Mouse (Mus musculus): ENCODE data around the gene Ddx1. TPM values are rescaled to one million over a fixed set of nuclear protein-coding genes. Genes with fewer than 3 reads are reported as not detected.

Ddx1 gene
- 87.2 and 90.0 TPM in 2 replicates for total RNA-seq (2015)
- total RNA-seq (2017), result 200 and 220 TPM in 2 replicates

- ATAC-seq (replicated peaks; ENCODE audit: poor library complexity), result peak; percentile 97
Measured at GRCm38 (mm10) chr12:13248691-13249572, at the start of gene Ddx1. Gene Ddx1, minus strand, starts transcription at chr12:13249213.

GRCm38 (mm10) chr12:13293421-13293881, 44.4 kb upstream of the Ddx1 start:
- ATAC-seq (replicated peaks; ENCODE audit: poor library complexity), result no peak

GRCm38 (mm10) chr12:13291453-13291852, 42.4 kb upstream of the Ddx1 start:
- ATAC-seq (replicated peaks; ENCODE audit: poor library complexity), result no peak

- ATAC-seq (replicated peaks; ENCODE audit: poor library complexity), result peak; percentile 17; the same call in 1 of the 2 replicates
Measured at GRCm38 (mm10) chr12:13269570-13270390, 20.8 kb upstream of the Ddx1 start.

DNA sequence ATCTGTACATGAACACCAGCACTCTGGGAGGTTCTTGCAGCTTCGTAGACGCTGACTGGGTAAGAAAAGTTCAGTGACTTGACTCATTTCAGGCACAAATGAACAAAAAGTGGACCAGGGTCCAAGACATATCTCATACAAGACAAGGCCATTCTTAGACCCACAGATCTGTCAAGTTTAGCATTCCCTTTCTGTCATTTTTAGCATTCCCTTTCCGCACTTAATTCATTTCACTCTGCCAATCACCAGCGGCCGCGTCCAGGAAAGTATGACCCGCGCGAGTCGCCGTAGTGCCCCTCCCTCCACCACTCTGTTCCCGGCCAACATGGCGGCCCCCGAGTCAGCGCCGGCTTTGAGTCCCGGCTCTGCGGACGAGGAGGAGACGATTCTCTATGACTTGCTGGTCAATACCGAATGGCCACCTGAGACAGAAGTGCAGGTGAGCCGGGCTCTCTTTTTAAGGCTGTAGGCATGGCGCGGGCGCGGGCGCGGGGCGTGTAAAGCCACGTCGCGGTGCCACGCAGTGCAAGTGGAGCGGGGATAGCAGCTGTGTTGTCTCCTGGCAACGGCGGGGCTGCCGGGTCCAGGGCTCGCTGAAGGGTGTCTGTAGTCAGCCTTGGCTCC, 19.9 kb upstream of the Ddx1 start, which contains the start of gene Nbas:
Nbas (plus strand) TSS at position 308 of the 624 bp plus-strand sequence.
- ATAC-seq (replicated peaks; ENCODE audit: poor library complexity), result peak; percentile 95

GRCm38 (mm10) chr12:13268412-13268811, 19.4 kb upstream of the Ddx1 start:
- peak; percentile 14 for ATAC-seq (replicated peaks; ENCODE audit: poor library complexity)

GRCm38 (mm10) chr12:13255701-13256100, 6.7 kb upstream of the Ddx1 start:
- no peak for ATAC-seq (replicated peaks; ENCODE audit: poor library complexity)

DNA sequence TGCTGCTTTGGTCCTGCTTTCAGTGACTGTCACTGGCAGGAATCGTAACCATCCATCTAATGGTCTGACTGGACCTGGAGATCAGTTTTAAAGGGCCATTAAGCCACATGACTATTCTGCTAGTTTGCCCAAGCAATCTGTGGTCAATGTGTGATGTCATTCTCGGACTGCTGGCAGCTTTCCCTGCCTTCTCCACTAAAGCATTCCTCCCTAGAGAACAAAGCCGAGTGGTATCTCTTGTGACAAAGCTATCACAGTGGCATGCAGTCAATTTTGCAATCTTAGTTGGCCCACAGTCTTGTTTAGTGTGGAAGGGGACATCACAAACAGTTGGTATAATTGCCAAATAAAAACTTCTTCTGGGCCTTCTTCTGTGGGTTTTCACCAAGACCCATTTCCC, 6.1 kb upstream of the Ddx1 start:
- no peak for ATAC-seq (replicated peaks; ENCODE audit: poor library complexity)

DNA sequence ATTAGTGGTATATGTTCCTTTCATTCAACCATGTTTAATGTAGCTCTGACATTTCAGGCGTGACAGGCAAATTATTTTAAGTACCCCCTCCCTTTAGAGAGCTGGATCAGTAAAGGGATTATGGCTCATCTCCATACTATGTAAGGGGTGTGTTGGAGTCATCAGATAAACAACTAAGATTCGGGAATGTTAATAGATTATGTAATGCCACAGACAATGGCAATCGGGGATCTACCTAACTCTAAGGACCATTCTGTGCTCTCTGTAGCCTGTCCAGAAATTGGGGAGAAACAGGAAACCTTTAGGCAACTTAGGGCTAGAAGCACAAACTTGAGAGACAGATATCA, 533 bp upstream of the Ddx1 start:
- ATAC-seq (replicated peaks; ENCODE audit: poor library complexity), result no peak

GRCm38 (mm10) chr12:13242453-13242852, 6.6 kb downstream of the Ddx1 start:
- no peak for ATAC-seq (replicated peaks; ENCODE audit: poor library complexity)

DNA sequence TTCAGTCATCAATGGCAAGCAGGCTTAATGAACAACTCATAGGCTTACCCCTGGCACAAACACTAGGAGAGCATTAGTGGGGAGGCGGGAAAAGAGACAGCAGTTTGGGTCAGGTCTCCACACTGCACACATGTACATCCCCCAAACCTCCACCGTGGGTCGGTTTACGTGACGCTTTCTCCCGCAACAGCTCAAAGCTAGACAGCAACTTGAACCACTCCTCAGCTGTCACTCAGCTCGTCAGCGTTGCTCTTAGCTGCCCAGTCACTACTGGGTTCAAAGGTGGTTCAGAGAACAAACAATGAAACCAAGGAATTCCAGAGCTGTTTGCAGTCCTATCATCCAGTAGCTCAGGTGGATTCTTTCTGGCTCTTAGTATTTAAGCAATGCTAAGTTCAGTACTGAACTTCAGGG, 30.9 kb downstream of the Ddx1 start:
- ATAC-seq (replicated peaks; ENCODE audit: poor library complexity), result no peak

DNA sequence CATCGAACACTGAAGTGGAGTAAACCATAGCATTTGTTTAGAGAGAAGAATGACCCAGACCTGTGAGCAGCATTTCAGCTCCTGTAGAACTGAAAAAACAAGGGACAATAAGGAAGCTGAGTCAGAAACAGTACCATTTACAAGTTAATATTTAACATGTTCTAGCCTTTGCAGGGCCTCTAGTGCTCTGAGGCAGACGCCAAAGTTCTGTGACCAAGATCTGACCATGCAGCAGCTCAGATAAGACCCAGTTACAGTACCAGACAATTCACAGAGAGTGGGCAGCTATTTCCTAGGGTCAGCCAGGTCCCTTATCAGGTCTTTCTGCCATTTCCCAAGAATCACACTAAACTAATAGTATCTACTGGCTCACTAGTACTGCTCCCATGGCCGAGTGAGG, 31.4 kb downstream of the Ddx1 start:
- no peak for ATAC-seq (replicated peaks; ENCODE audit: poor library complexity)

- no peak for ATAC-seq (replicated peaks; ENCODE audit: poor library complexity)
Measured at GRCm38 (mm10) chr12:13216501-13217103, 32.4 kb downstream of the Ddx1 start.

DNA sequence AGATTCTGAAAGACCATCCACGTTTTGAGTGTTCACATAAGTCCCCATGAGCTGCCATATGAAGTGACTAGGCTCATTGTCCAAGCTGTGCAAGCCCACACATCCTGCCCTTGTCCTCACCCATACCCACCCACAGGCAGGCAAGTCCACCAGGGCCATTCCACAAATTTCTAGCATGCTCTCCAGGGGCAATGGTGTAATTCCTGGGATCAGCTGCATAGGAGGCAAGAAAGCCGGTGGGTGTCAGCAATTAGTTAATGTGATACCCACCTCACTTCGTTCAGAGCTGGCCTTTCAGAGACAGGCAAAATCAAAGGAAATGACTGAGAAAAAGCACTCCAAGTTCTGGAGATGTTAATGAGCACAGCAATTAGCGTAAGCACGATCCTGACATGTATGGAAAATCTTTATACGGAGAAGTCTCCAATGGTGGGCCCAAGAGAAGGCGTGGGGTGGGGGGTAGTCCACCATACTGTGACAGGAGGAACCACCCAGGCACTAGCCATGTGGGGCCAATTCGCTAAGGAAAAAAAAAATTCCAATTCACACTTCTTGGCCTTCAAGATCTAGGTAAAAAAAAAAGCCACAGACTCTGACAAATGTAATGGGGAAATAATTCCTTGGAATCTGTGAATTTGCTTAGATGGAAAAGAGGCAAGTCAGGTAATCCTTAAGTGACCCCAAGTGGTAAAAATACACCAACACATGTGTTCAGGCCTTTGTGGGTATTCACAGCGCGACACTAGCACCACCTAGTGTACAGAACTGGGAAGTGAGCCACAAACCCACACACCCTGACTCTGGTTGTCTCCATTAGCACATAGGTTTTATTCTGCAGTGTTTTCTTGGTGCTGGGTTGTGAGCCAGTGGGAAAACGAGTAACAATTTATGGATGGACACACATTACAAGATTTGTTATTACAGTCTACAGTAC, 34.4 kb downstream of the Ddx1 start:
- peak; percentile 97 for ATAC-seq (replicated peaks; ENCODE audit: poor library complexity)

- ATAC-seq (replicated peaks; ENCODE audit: poor library complexity), result peak; percentile 83
Measured at GRCm38 (mm10) chr12:13211746-13212482, 37.1 kb downstream of the Ddx1 start.

- ATAC-seq (replicated peaks; ENCODE audit: poor library complexity), result no peak
Measured at GRCm38 (mm10) chr12:13209692-13210377, 39.2 kb downstream of the Ddx1 start.

DNA sequence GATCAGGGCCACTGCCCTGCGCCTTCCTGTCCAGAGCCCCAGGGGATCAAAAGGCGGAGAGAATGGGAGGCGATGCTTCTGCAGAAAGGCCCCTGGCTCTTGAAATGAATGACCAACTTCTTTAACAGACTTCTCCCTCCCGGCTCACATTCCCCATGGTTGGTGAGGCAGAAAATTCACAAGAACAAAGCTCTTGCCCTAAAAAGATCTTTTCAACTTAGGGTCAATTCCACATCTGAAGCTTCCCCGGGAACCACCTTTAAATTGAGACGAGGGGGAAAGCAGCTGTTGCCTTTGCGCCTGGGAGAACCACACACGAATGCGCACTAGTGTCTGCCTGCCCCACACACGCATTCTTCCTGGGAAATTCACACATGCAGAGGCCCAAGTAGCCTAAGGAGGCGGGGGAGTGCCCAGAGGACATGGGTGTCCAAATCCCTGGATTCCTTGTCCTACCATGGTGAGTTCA, 40.0 kb downstream of the Ddx1 start:
- no peak for ATAC-seq (replicated peaks; ENCODE audit: poor library complexity)

GRCm38 (mm10) chr12:13208517-13208916, 40.5 kb downstream of the Ddx1 start:
- no peak for ATAC-seq (replicated peaks; ENCODE audit: poor library complexity)
